Mouse (Mus musculus): ENCODE results near the gene 4930595D18Rik. TPM values are rescaled to one million over a fixed set of nuclear protein-coding genes. Genes with fewer than 3 reads are reported as not detected.
A peak's percentile ranks its signal among the peaks of the same experiment; 100 is the strongest.

4930595D18Rik gene
- polyA plus RNA-seq, 1 experiment from 2014 or later, result not detected

GRCm38 (mm10) chr12:111152579-111152978 is 31.7 kb downstream of the 4930595D18Rik start:
- H3K27ac ChIP-seq (ENCODE audit: low read length), result no peak overlapping the region
- no peak overlapping the region for H3K4me3 ChIP-seq (ENCODE audit: low read length)
- peaks cover 3% of the 10 kb centered on the region; the same call in 1 of the 2 replicates for H3K9me3 ChIP-seq (replicated peaks; ENCODE audit: control insufficient read depth, low read length)
- H3K9ac ChIP-seq (ENCODE audit: low read length), result no peak overlapping the region
- no peaks in the 10 kb centered on the region for H3K4me1 ChIP-seq (ENCODE audit: control insufficient read depth, insufficient read depth, low read length)
- H3K27me3 ChIP-seq (ENCODE audit: control insufficient read depth, insufficient read depth, low read length), result no peaks in the 10 kb centered on the region
- no peak overlapping the region for H3K4me2 ChIP-seq (ENCODE audit: low read depth, low read length)
- no peak for ATAC-seq (replicated peaks; ENCODE audit: extremely low read depth, insufficient read depth, low FRiP score)
- WGBS, result 86% methylated on average over 6 of the region's 6 CpGs
- no peaks in the 10 kb centered on the region for H3K36me3 ChIP-seq (ENCODE audit: control insufficient read depth, insufficient read depth)

- ATAC-seq (replicated peaks; ENCODE audit: extremely low read depth, insufficient read depth, low FRiP score), result no peak
- H3K4me2 ChIP-seq (ENCODE audit: low read depth, low read length), result no peak overlapping the region
- H3K4me3 ChIP-seq (ENCODE audit: low read length), result no peak overlapping the region
- peaks cover 3% of the 10 kb centered on the region; the same call in 1 of the 2 replicates for H3K9me3 ChIP-seq (replicated peaks; ENCODE audit: control insufficient read depth, low read length)
- no peak overlapping the region for H3K27ac ChIP-seq (ENCODE audit: low read length)
- H3K27me3 ChIP-seq (ENCODE audit: control insufficient read depth, insufficient read depth, low read length), result no peaks in the 10 kb centered on the region
- no peaks in the 10 kb centered on the region for H3K4me1 ChIP-seq (ENCODE audit: control insufficient read depth, insufficient read depth, low read length)
- H3K36me3 ChIP-seq (ENCODE audit: control insufficient read depth, insufficient read depth), result no peaks in the 10 kb centered on the region
- 73% methylated on average over 5 of the region's 5 CpGs for WGBS
- H3K9ac ChIP-seq (ENCODE audit: low read length), result no peak overlapping the region
Observed at GRCm38 (mm10) chr12:111151422-111152156, 32.7 kb downstream of the 4930595D18Rik start.

- no peak overlapping the region for H3K27ac ChIP-seq (ENCODE audit: low read length)
- no peak overlapping the region for H3K4me3 ChIP-seq (ENCODE audit: low read length)
- ATAC-seq (replicated peaks; ENCODE audit: extremely low read depth, insufficient read depth, low FRiP score), result no peak
- H3K4me1 ChIP-seq (ENCODE audit: control insufficient read depth, insufficient read depth, low read length), result no peaks in the 10 kb centered on the region
- peaks cover 2% of the 10 kb centered on the region; the same call in 1 of the 2 replicates for H3K9me3 ChIP-seq (replicated peaks; ENCODE audit: control insufficient read depth, low read length)
- 12% methylated on average over 6 of the region's 6 CpGs for WGBS
- no peak overlapping the region for H3K9ac ChIP-seq (ENCODE audit: low read length)
- no peak overlapping the region for H3K4me2 ChIP-seq (ENCODE audit: low read depth, low read length)
- no peaks in the 10 kb centered on the region for H3K27me3 ChIP-seq (ENCODE audit: control insufficient read depth, insufficient read depth, low read length)
- no peaks in the 10 kb centered on the region for H3K36me3 ChIP-seq (ENCODE audit: control insufficient read depth, insufficient read depth)
Observed at GRCm38 (mm10) chr12:111150236-111150596, 34.1 kb downstream of the 4930595D18Rik start.

GRCm38 (mm10) chr12:111149495-111150235 is 34.6 kb downstream of the 4930595D18Rik start:
- 56% methylated on average over 17 of the region's 17 CpGs for WGBS
- Histone ChIP-seq H3K4me1 (ENCODE audit: control insufficient read depth, insufficient read depth, low read length) (peaks cover 2% of the 10 kb centered on the region), H3K27ac (ENCODE audit: low read length) (no peak overlapping the region), H3K4me3 (ENCODE audit: low read length) (no peak overlapping the region), H3K36me3 (ENCODE audit: control insufficient read depth, insufficient read depth) (no peaks in the 10 kb centered on the region), H3K9me3 (replicated peaks; ENCODE audit: control insufficient read depth, low read length) (no peaks in the 10 kb centered on the region), H3K4me2 (ENCODE audit: low read depth, low read length) (no peak overlapping the region), H3K9ac (ENCODE audit: low read length) (no peak overlapping the region), H3K27me3 (ENCODE audit: control insufficient read depth, insufficient read depth, low read length) (no peaks in the 10 kb centered on the region)
- ATAC-seq (replicated peaks; ENCODE audit: extremely low read depth, insufficient read depth, low FRiP score), result no peak

GRCm38 (mm10) chr12:111145269-111145668 is 39.0 kb downstream of the 4930595D18Rik start:
- ATAC-seq (replicated peaks; ENCODE audit: extremely low read depth, insufficient read depth, low FRiP score), result no peak
- H3K27me3 ChIP-seq (ENCODE audit: control insufficient read depth, insufficient read depth, low read length), result no peaks in the 10 kb centered on the region
- WGBS, result 50% methylated on average over 9 of the region's 9 CpGs
- no peak overlapping the region for H3K4me2 ChIP-seq (ENCODE audit: low read depth, low read length)
- no peaks in the 10 kb centered on the region for H3K9me3 ChIP-seq (replicated peaks; ENCODE audit: control insufficient read depth, low read length)
- H3K9ac ChIP-seq (ENCODE audit: low read length), result no peak overlapping the region
- H3K4me3 ChIP-seq (ENCODE audit: low read length), result no peak overlapping the region
- no peak overlapping the region for H3K27ac ChIP-seq (ENCODE audit: low read length)
- peaks cover 19% of the 10 kb centered on the region for H3K4me1 ChIP-seq (ENCODE audit: control insufficient read depth, insufficient read depth, low read length)
- H3K36me3 ChIP-seq (ENCODE audit: control insufficient read depth, insufficient read depth), result no peaks in the 10 kb centered on the region

- H3K27me3 ChIP-seq (ENCODE audit: control insufficient read depth, insufficient read depth, low read length), result no peaks in the 10 kb centered on the region
- WGBS, result 80% methylated on average over 2 of the region's 2 CpGs
- H3K9ac ChIP-seq (ENCODE audit: low read length), result no peak overlapping the region
- no peak overlapping the region for H3K4me3 ChIP-seq (ENCODE audit: low read length)
- H3K4me1 ChIP-seq (ENCODE audit: control insufficient read depth, insufficient read depth, low read length), result peaks cover 19% of the 10 kb centered on the region
- no peak for ATAC-seq (replicated peaks; ENCODE audit: extremely low read depth, insufficient read depth, low FRiP score)
- no peaks in the 10 kb centered on the region for H3K36me3 ChIP-seq (ENCODE audit: control insufficient read depth, insufficient read depth)
- no peak overlapping the region for H3K4me2 ChIP-seq (ENCODE audit: low read depth, low read length)
- H3K27ac ChIP-seq (ENCODE audit: low read length), result no peak overlapping the region
- H3K9me3 ChIP-seq (replicated peaks; ENCODE audit: control insufficient read depth, low read length), result no peaks in the 10 kb centered on the region
Observed at GRCm38 (mm10) chr12:111144598-111144997, 39.7 kb downstream of the 4930595D18Rik start.

GRCm38 (mm10) chr12:111143509-111144063 is 40.7 kb downstream of the 4930595D18Rik start:
- Histone ChIP-seq H3K4me1 (ENCODE audit: control insufficient read depth, insufficient read depth, low read length) (peaks cover 19% of the 10 kb centered on the region), H3K4me2 (ENCODE audit: low read depth, low read length) (peak overlapping the region; percentile 53), H3K4me3 (ENCODE audit: low read length) (no peak overlapping the region), H3K9me3 (replicated peaks; ENCODE audit: control insufficient read depth, low read length) (peaks cover 3% of the 10 kb centered on the region; the same call in 1 of the 2 replicates), H3K9ac (ENCODE audit: low read length) (peak overlapping the region; percentile 31), H3K27ac (ENCODE audit: low read length) (peak overlapping the region; percentile 74), H3K36me3 (ENCODE audit: control insufficient read depth, insufficient read depth) (no peaks in the 10 kb centered on the region), H3K27me3 (ENCODE audit: control insufficient read depth, insufficient read depth, low read length) (no peaks in the 10 kb centered on the region)
- 39% methylated on average over 16 of the region's 16 CpGs for WGBS
- ATAC-seq (replicated peaks; ENCODE audit: extremely low read depth, insufficient read depth, low FRiP score), result peak; percentile 28; the same call in 1 of the 2 replicates

GRCm38 (mm10) chr12:111143005-111143508 is 41.2 kb downstream of the 4930595D18Rik start:
- H3K27me3 ChIP-seq (ENCODE audit: control insufficient read depth, insufficient read depth, low read length), result no peaks in the 10 kb centered on the region
- 23% methylated on average over 12 of the region's 12 CpGs for WGBS
- peaks cover 4% of the 10 kb centered on the region; the same call in 1 of the 2 replicates for H3K9me3 ChIP-seq (replicated peaks; ENCODE audit: control insufficient read depth, low read length)
- peaks cover 19% of the 10 kb centered on the region for H3K4me1 ChIP-seq (ENCODE audit: control insufficient read depth, insufficient read depth, low read length)
- H3K27ac ChIP-seq (ENCODE audit: low read length), result peak overlapping the region; percentile 74
- ATAC-seq (replicated peaks; ENCODE audit: extremely low read depth, insufficient read depth, low FRiP score), result 0 out of 2 replicates have a peak, but pooled peaks have one; percentile 23
- peak overlapping the region; percentile 27 for H3K9ac ChIP-seq (ENCODE audit: low read length)
- peak overlapping the region; percentile 53 for H3K4me2 ChIP-seq (ENCODE audit: low read depth, low read length)
- no peak overlapping the region for H3K4me3 ChIP-seq (ENCODE audit: low read length)
- H3K36me3 ChIP-seq (ENCODE audit: control insufficient read depth, insufficient read depth), result no peaks in the 10 kb centered on the region
